Mouse (Mus musculus): ENCODE results near the gene Sinhcaf. TPM values are rescaled to one million over a fixed set of nuclear protein-coding genes. Genes with fewer than 3 reads are reported as not detected.
A peak's percentile ranks its signal among the peaks of the same experiment; 100 is the strongest.
"Not testable (repeated sequence)": the region's sequence is repeated elsewhere in the genome, so short reads cannot be mapped to it uniquely, and the experiment has no call there.

Sinhcaf gene
- polyA plus RNA-seq, 1 experiment from 2014 or later, result 72.4 TPM

GRCm38 (mm10) chr6:148934961-148935590 is 11.2 kb downstream of the Sinhcaf start:
- TF ChIP-seq CTCF (IDR thresholded peaks at IDR 0.05), result no peak
- ChIA-PET CTCF (interaction anchor here (1.7 kb wide), 1 partner anchor 11 kb away, joined by 3 read pairs; the partner anchor contains the start of gene Sinhcaf), POLR2A (no interaction called here)
- H3K27me3 ChIP-seq, result no peaks in the 10 kb centered on the region
- ATAC-seq, result no peak
- in situ Hi-C loops (cut with MboI; ENCODE audit: low pct_unique_long_range_greater_than_20kb), result no loop called here
- no peak for DNase-seq (ENCODE audit: low read depth, low spot score)

GRCm38 (mm10) chr6:148931281-148931680 is 15.0 kb downstream of the Sinhcaf start:
- no peak for DNase-seq (ENCODE audit: low read depth, low spot score)
- ChIA-PET POLR2A (no interaction called here), CTCF (interaction anchor here (1.4 kb wide), 1 partner anchor 14 kb away, joined by 3 read pairs; no protein-coding TSS in a partner anchor)
- peak; percentile 57 for TF ChIP-seq CTCF (IDR thresholded peaks at IDR 0.05)
- no peak for ATAC-seq
- no peaks in the 10 kb centered on the region for H3K27me3 ChIP-seq
- in situ Hi-C loops (cut with MboI; ENCODE audit: low pct_unique_long_range_greater_than_20kb), result no loop called here

GRCm38 (mm10) chr6:148918841-148919398 is 27.3 kb downstream of the Sinhcaf start:
- no peak for DNase-seq (ENCODE audit: low read depth, low spot score)
- POLR2A ChIA-PET, result no interaction called here
- TF ChIP-seq CTCF (IDR thresholded peaks at IDR 0.05), result no peak
- CTCF ChIA-PET, result interaction anchor here (0.8 to 1.6 kb wide), 6 partner anchors 10 to 199 kb away, joined by 3 to 4 read pairs (median 3); partner anchors contain the start of gene Caprin2
- ATAC-seq, result no peak
- no peaks in the 10 kb centered on the region for H3K27me3 ChIP-seq
- in situ Hi-C loops (cut with MboI; ENCODE audit: low pct_unique_long_range_greater_than_20kb), result loop anchor here (5.0 to 10.0 kb wide), 4 partner anchors 212 to 704 kb away; partner anchors contain the start of gene Ergic2

GRCm38 (mm10) chr6:148917672-148918071 is 28.6 kb downstream of the Sinhcaf start:
- H3K27me3 ChIP-seq, result no peaks in the 10 kb centered on the region
- no peak for TF ChIP-seq CTCF (IDR thresholded peaks at IDR 0.05)
- ATAC-seq, result no peak
- CTCF ChIA-PET, result interaction anchor here (0.8 to 1.5 kb wide), 8 partner anchors 9 to 678 kb away, joined by 3 to 4 read pairs (median 3); no protein-coding TSS in a partner anchor
- in situ Hi-C loops (cut with MboI; ENCODE audit: low pct_unique_long_range_greater_than_20kb), result loop anchor here (5.0 to 10.0 kb wide), 4 partner anchors 210 to 703 kb away; partner anchors contain the start of gene Ergic2
- POLR2A ChIA-PET, result no interaction called here
- DNase-seq (ENCODE audit: low read depth, low spot score), result no peak

- in situ Hi-C loops (cut with MboI; ENCODE audit: low pct_unique_long_range_greater_than_20kb), result loop anchor here (5.0 to 10.0 kb wide), 4 partner anchors 210 to 702 kb away; partner anchors contain the start of gene Ergic2
- DNase-seq (ENCODE audit: low read depth, low spot score) (no peak), ATAC-seq (no peak)
- ChIA-PET CTCF (interaction anchor here (0.8 to 1.3 kb wide), 6 partner anchors 8 to 677 kb away, joined by 3 to 4 read pairs (median 3); no protein-coding TSS in a partner anchor), POLR2A (no interaction called here)
- H3K27me3 ChIP-seq, result no peaks in the 10 kb centered on the region
- TF ChIP-seq CTCF (IDR thresholded peaks at IDR 0.05), result peak; percentile 65
Measured at GRCm38 (mm10) chr6:148916817-148917216, 29.4 kb downstream of the Sinhcaf start.

- TF ChIP-seq CTCF (IDR thresholded peaks at IDR 0.05), result peak; percentile 70
- no peaks in the 10 kb centered on the region for H3K27me3 ChIP-seq
- peak; percentile 15 for DNase-seq (ENCODE audit: low read depth, low spot score)
- ChIA-PET POLR2A (no interaction called here), CTCF (interaction anchor here (0.7 to 1.9 kb wide), 9 partner anchors 10 to 668 kb away, joined by 3 to 7 read pairs (median 4); no protein-coding TSS in a partner anchor)
- in situ Hi-C loops (cut with MboI; ENCODE audit: low pct_unique_long_range_greater_than_20kb), result loop anchor here (10.0 kb wide), 3 partner anchors 509 to 699 kb away; partner anchors contain the start of gene Ergic2
- no peak for ATAC-seq
Measured at GRCm38 (mm10) chr6:148913938-148914337, 32.3 kb downstream of the Sinhcaf start.

GRCm38 (mm10) chr6:148911906-148912305 is 34.4 kb downstream of the Sinhcaf start:
- POLR2A ChIA-PET; ATAC-seq; H3K27me3 ChIP-seq; DNase-seq (ENCODE audit: low read depth, low spot score): not testable (repeated sequence)
- CTCF ChIA-PET, result interaction anchor here (1.2 kb wide), 1 partner anchor 697 kb away, joined by 4 read pairs; no protein-coding TSS in a partner anchor
- in situ Hi-C loops (cut with MboI; ENCODE audit: low pct_unique_long_range_greater_than_20kb), result loop anchor here (10.0 kb wide), 3 partner anchors 507 to 697 kb away; partner anchors contain the start of gene Ergic2

GRCm38 (mm10) chr6:148906958-148907357 is 39.3 kb downstream of the Sinhcaf start:
- in situ Hi-C loops (cut with MboI; ENCODE audit: low pct_unique_long_range_greater_than_20kb), result no loop called here
- TF ChIP-seq CTCF (IDR thresholded peaks at IDR 0.05), result no peak
- ATAC-seq (no peak), DNase-seq (ENCODE audit: low read depth, low spot score) (no peak)
- CTCF ChIA-PET, result no interaction called here
- POLR2A ChIA-PET, result no interaction called here
- no peaks in the 10 kb centered on the region for H3K27me3 ChIP-seq

- in situ Hi-C loops (cut with MboI; ENCODE audit: low pct_unique_long_range_greater_than_20kb), result no loop called here
Measured at GRCm38 (mm10) chr6:148902728-148903127, 43.5 kb downstream of the Sinhcaf start.

GRCm38 (mm10) chr6:148896507-148896851 is 49.8 kb downstream of the Sinhcaf start:
- CTCF ChIA-PET, result interaction anchor here (1.0 kb wide), 1 partner anchor 23 kb away, joined by 3 read pairs; no protein-coding TSS in a partner anchor
- no peak for DNase-seq (ENCODE audit: low read depth, low spot score)
- no peaks in the 10 kb centered on the region for H3K27me3 ChIP-seq
- ATAC-seq, result peak; percentile 38
- no peak for TF ChIP-seq CTCF (IDR thresholded peaks at IDR 0.05)
- in situ Hi-C loops (cut with MboI; ENCODE audit: low pct_unique_long_range_greater_than_20kb), result no loop called here
- POLR2A ChIA-PET, result no interaction called here

More at GRCm38 (mm10) chr6:148902728-148903127, 43.5 kb downstream of the Sinhcaf start:
- DNase-seq (ENCODE audit: low read depth, low spot score) (no peak), ATAC-seq (no peak)
- ChIA-PET POLR2A (interaction anchor here (0.6 kb wide), 1 partner anchor 145 kb away, joined by 4 read pairs; no protein-coding TSS in a partner anchor), CTCF (no interaction called here)
- TF ChIP-seq CTCF (IDR thresholded peaks at IDR 0.05), result no peak
- no peaks in the 10 kb centered on the region for H3K27me3 ChIP-seq
